Mouse (Mus musculus) CH12.LX (cell line): ENCODE measurements around the gene Pax1. TPM values are rescaled to one million over a fixed set of nuclear protein-coding genes. Genes with fewer than 3 reads are reported as not detected.

ENCODE experiments used
- DNase-seq: peaks from one replicate; pipeline ENCODE4 v3.0.0-alpha.2; 2013; ENCODE audit errors: extremely low read depth
- H3K27ac ChIP-seq: 2 replicates; pipeline ENCODE4 v1.5.1; 2012; ENCODE audit warnings: low read depth, mild to moderate bottlenecking, control low read depth, moderate library complexity; ENCODE audit not compliant: insufficient read depth
- H3K27me3 ChIP-seq: replicated peaks from 2 replicates; pipeline ENCODE3; 2012; ENCODE audit warnings: inconsistent platforms
- H3K36me3 ChIP-seq, 2 experiments: replicated peaks in 1 of 2; 2 replicates each; pipeline versions ENCODE3 to v1.6.1; 2012; ENCODE audit warnings: inconsistent platforms in 1 of 2, low read length in 1 of 2, mild to moderate bottlenecking in 1 of 2, mixed read lengths in 1 of 2, moderate library complexity in 1 of 2; ENCODE audit not compliant: control insufficient read depth in 1 of 2, insufficient read depth in 1 of 2
- H3K4me1 ChIP-seq, 2 experiments: 2 replicates each; pipeline ENCODE4 v1.6.1; 2012; ENCODE audit warnings: inconsistent platforms in 1 of 2, moderate library complexity in 1 of 2; ENCODE audit not compliant: insufficient read depth in 2 of 2, control insufficient read depth in 1 of 2
- H3K4me2 ChIP-seq: 2 replicates; pipeline ENCODE4 v1.6.1; 2012; ENCODE audit warnings: low read depth, mild to moderate bottlenecking, control low read depth; ENCODE audit not compliant: poor library complexity, insufficient read depth, severe bottlenecking
- H3K4me3 ChIP-seq, 3 experiments: fragments of 150-350 bp in 1 of 3; sonication (generic) in 1 of 3; replicated peaks in 1 of 3; 2 replicates each; pipeline versions ENCODE3 to v1.5.1; 2011 to 2012; ENCODE audit warnings: low read depth in 2 of 3, low read length in 2 of 3, mild to moderate bottlenecking in 2 of 3, moderate library complexity in 2 of 3, control low read depth in 1 of 3, improper control_type of control experiment in 1 of 3, inconsistent platforms in 1 of 3, mixed read lengths in 1 of 3; ENCODE audit not compliant: poor library complexity in 1 of 3
- H3K79me2 ChIP-seq: replicated peaks from 2 replicates; pipeline ENCODE4 v1.6.1; 2012; ENCODE audit warnings: mild to moderate bottlenecking, moderate library complexity; ENCODE audit not compliant: control insufficient read depth, poor library complexity, insufficient read depth, severe bottlenecking; ENCODE audit errors: extremely low read depth
- H3K9ac ChIP-seq: 2 replicates; pipeline ENCODE4 v1.6.1; 2012; ENCODE audit warnings: low read depth, mild to moderate bottlenecking, control low read depth, moderate library complexity; ENCODE audit not compliant: insufficient read depth
- H3K9me3 ChIP-seq: replicated peaks from 2 replicates; pipeline ENCODE3; 2012; ENCODE audit warnings: low read length, inconsistent platforms, mixed read lengths
- BHLHE40 ChIP-seq: IDR thresholded peaks from 2 replicates; pipeline ENCODE4 v1.6.1; 2011; ENCODE audit warnings: mild to moderate bottlenecking, low read depth, low read length, improper control_type of control experiment
- IRF4 ChIP-seq: IDR thresholded peaks from 2 replicates; pipeline ENCODE4 v1.6.1; 2014; ENCODE audit warnings: low read depth, mild to moderate bottlenecking, inconsistent platforms, low read length, improper control_type of control experiment
- MXI1 ChIP-seq: IDR thresholded peaks from 2 replicates; pipeline ENCODE4 v1.6.1; 2011; ENCODE audit warnings: mild to moderate bottlenecking, low read depth, low read length, improper control_type of control experiment
- PAX5 ChIP-seq: IDR thresholded peaks from 2 replicates; pipeline ENCODE4 v1.6.1; 2012; ENCODE audit warnings: low read length, inconsistent platforms, mixed read lengths
- POLR2A ChIP-seq: IDR thresholded peaks from 2 replicates; pipeline ENCODE4 v1.6.1; 2011; ENCODE audit warnings: low read depth, mild to moderate bottlenecking, improper control_type of control experiment, low read length
- POLR2AphosphoS2 ChIP-seq: IDR thresholded peaks from 2 replicates; pipeline ENCODE4 v1.6.1; 2011; ENCODE audit warnings: low read depth, low read length, improper control_type of control experiment
- USF1 ChIP-seq: IDR thresholded peaks from 2 replicates; pipeline ENCODE4 v1.6.1; 2014; ENCODE audit warnings: low read depth, mild to moderate bottlenecking, inconsistent platforms, low read length, improper control_type of control experiment
- USF2 ChIP-seq: conservative IDR thresholded peaks from 2 replicates; pipeline ENCODE4 v1.6.1; 2011; ENCODE audit warnings: low read depth, low read length, improper control_type of control experiment
- ZKSCAN1 ChIP-seq: IDR thresholded peaks from 2 replicates; pipeline ENCODE4 v1.6.1; 2012; ENCODE audit warnings: low read depth, inconsistent platforms, low read length, improper control_type of control experiment, borderline replicate concordance
- ZNF384 ChIP-seq: IDR thresholded peaks from 2 replicates; pipeline ENCODE4 v1.6.1; 2012; ENCODE audit warnings: low read depth, low read length, improper control_type of control experiment, inconsistent platforms
- dilution Hi-C: fragments of 300-500 bp; cut with MboI; formaldehyde crosslinking; loops from 2 replicates; pipeline ENCODE4 v1.14.3; 2020; ENCODE audit warnings: low sequenced_read_pairs; ENCODE audit not compliant: extremely low pct_unique_long_range_greater_than_20kb, extremely low pct_ligation_motif_present
- in situ Hi-C: fragments of 300-500 bp; cut with MboI; formaldehyde crosslinking; loops from 3 replicates; pipeline ENCODE4 v1.14.3; 2019; ENCODE audit warnings: low sequenced_read_pairs, low pct_ligation_motif_present, low pct_unique_long_range_greater_than_20kb, mixed read lengths
- polyA plus RNA-seq: library from polyadenylated mRNA; unstranded; fragments of >175 nt; gene quantifications from 2 replicates; pipeline ENCODE4 v1.2.1, GENCODE M21; 2012; ENCODE audit warnings: low read depth; ENCODE audit not compliant: insufficient read length
- total RNA-seq, 2 experiments: library from RNA; depleted of rRNA; stranded (reverse); fragments of 300-350 nt in 1 of 2; fragments of >200 nt in 1 of 2; gene quantifications; 2 replicates each; pipeline ENCODE4 v1.2.3; 2012 to 2014

Pax1 gene
- total and polyA plus RNA-seq, 3 experiments: not detected

- no peak overlapping the region for H3K4me3 ChIP-seq
- no peak for TF ChIP-seq ZNF384
- TF ChIP-seq USF1: no peak
- no peak for TF ChIP-seq MXI1
- H3K4me1 ChIP-seq: no peaks in the 10 kb centered on the region
- no peak overlapping the region for H3K9ac ChIP-seq
- no peak for DNase-seq
- H3K79me2 ChIP-seq: no peaks in the 10 kb centered on the region
- no peak overlapping the region for H3K4me2 ChIP-seq
- H3K27ac ChIP-seq: no peak overlapping the region
- in situ Hi-C loops: no loop called here
- dilution Hi-C loops: no loop called here
- H3K27me3 ChIP-seq: no peaks in the 10 kb centered on the region
- no peaks in the 10 kb centered on the region for H3K9me3 ChIP-seq
- no peaks in the 10 kb centered on the region for H3K36me3 ChIP-seq
These were observed 29.0 kb upstream of the Pax1 start for GRCm38 (mm10) chr2:147332731-147333130.

GRCm38 (mm10) chr2:147338729-147339128 lies 23.0 kb upstream of the Pax1 start:
- Histone ChIP-seq H3K4me2 (no peak overlapping the region), H3K9me3 (no peaks in the 10 kb centered on the region)
- TF ChIP-seq IRF4 (no peak), POLR2AphosphoS2 (no peak)
- TF ChIP-seq, all 38 proteins: peak for 0
- in situ Hi-C loops: no loop called here
- dilution Hi-C loops: no loop called here
- DNase-seq: no peak
- H3K36me3 ChIP-seq: no peaks in the 10 kb centered on the region
- no peak overlapping the region for H3K4me3 ChIP-seq
- no peak overlapping the region for H3K27ac ChIP-seq
- H3K4me1 ChIP-seq: no peaks in the 10 kb centered on the region
- H3K27me3 ChIP-seq: no peaks in the 10 kb centered on the region
- no peaks in the 10 kb centered on the region for H3K79me2 ChIP-seq
- no peak overlapping the region for H3K9ac ChIP-seq

- H3K27me3 ChIP-seq: no peaks in the 10 kb centered on the region
- no peak for DNase-seq
- H3K9me3 ChIP-seq: no peaks in the 10 kb centered on the region
- TF ChIP-seq USF2 (no peak), PAX5 (no peak), POLR2A (no peak), BHLHE40 (no peak), ZKSCAN1 (no peak)
- H3K4me3 ChIP-seq: no peak overlapping the region
- H3K4me2 ChIP-seq: no peak overlapping the region
- no peaks in the 10 kb centered on the region for H3K79me2 ChIP-seq
- dilution Hi-C loops: no loop called here
- no peak overlapping the region for H3K27ac ChIP-seq
- no peak overlapping the region for H3K9ac ChIP-seq
- in situ Hi-C loops: no loop called here
- H3K4me1 ChIP-seq: no peaks in the 10 kb centered on the region
- H3K36me3 ChIP-seq: no peaks in the 10 kb centered on the region
These were observed 21.9 kb upstream of the Pax1 start for GRCm38 (mm10) chr2:147339796-147340195.
